Mouse (Mus musculus) retina, embryonic 14.5 days (tissue): ENCODE data around the gene Hsd11b2.

Experiments
- DNase-seq: peaks from one replicate; pipeline ENCODE4 v3.0.0-alpha.2; 2015; ENCODE audit warnings: low spot score

Gene Hsd11b2

GRCm38 (mm10) chr8:105518436-105519313 is at the start of gene Hsd11b2:
Gene Hsd11b2 (plus strand): TSS chr8:105518755.
- DNase-seq, result peak; percentile 68

GRCm38 (mm10) chr8:105469041-105469695 is 49.4 kb upstream of the Hsd11b2 start:
- DNase-seq, result peak; percentile 70

- no peak for DNase-seq
These were observed 48.7 kb upstream of the Hsd11b2 start for GRCm38 (mm10) chr8:105469816-105470215.

- no peak for DNase-seq
These were observed 48.3 kb upstream of the Hsd11b2 start for GRCm38 (mm10) chr8:105470262-105470661.

- no peak for DNase-seq
These were observed 47.8 kb upstream of the Hsd11b2 start for GRCm38 (mm10) chr8:105470681-105471313.

- DNase-seq, result peak; percentile 98
These were observed 47.1 kb upstream of the Hsd11b2 start, which contains the start of gene Tppp3 for GRCm38 (mm10) chr8:105471314-105472015. Gene Tppp3 (minus strand): TSS chr8:105471526.

- DNase-seq, result no peak
These were observed 46.1 kb upstream of the Hsd11b2 start for GRCm38 (mm10) chr8:105472414-105472932.

- no peak for DNase-seq
These were observed 45.6 kb upstream of the Hsd11b2 start for GRCm38 (mm10) chr8:105472983-105473382.

- peak; percentile 86 for DNase-seq
These were observed 44.5 kb upstream of the Hsd11b2 start for GRCm38 (mm10) chr8:105473816-105474606.

- DNase-seq, result no peak
These were observed 43.9 kb upstream of the Hsd11b2 start for GRCm38 (mm10) chr8:105474680-105475079.

GRCm38 (mm10) chr8:105475254-105475653 is 43.3 kb upstream of the Hsd11b2 start:
- DNase-seq, result no peak

- DNase-seq, result no peak
These were observed 42.8 kb upstream of the Hsd11b2 start for GRCm38 (mm10) chr8:105475742-105476141.

- DNase-seq, result no peak
These were observed 42.4 kb upstream of the Hsd11b2 start for GRCm38 (mm10) chr8:105476161-105476560.

- DNase-seq, result peak; percentile 79
These were observed 41.7 kb upstream of the Hsd11b2 start for GRCm38 (mm10) chr8:105476628-105477413.

- DNase-seq, result no peak
These were observed 40.8 kb upstream of the Hsd11b2 start for GRCm38 (mm10) chr8:105477792-105478191.

- no peak for DNase-seq
These were observed 37.5 kb upstream of the Hsd11b2 start for GRCm38 (mm10) chr8:105481013-105481412.

- DNase-seq, result peak; percentile 67
These were observed 37.1 kb upstream of the Hsd11b2 start for GRCm38 (mm10) chr8:105481453-105481852.

GRCm38 (mm10) chr8:105482123-105482522 is 36.4 kb upstream of the Hsd11b2 start:
- DNase-seq, result no peak

GRCm38 (mm10) chr8:105483212-105484029 is 35.1 kb upstream of the Hsd11b2 start:
- DNase-seq, result peak; percentile 71
